Mouse (Mus musculus): Measurements from ENCODE around the gene Olfr583.

The Olfr583 gene

DNA sequence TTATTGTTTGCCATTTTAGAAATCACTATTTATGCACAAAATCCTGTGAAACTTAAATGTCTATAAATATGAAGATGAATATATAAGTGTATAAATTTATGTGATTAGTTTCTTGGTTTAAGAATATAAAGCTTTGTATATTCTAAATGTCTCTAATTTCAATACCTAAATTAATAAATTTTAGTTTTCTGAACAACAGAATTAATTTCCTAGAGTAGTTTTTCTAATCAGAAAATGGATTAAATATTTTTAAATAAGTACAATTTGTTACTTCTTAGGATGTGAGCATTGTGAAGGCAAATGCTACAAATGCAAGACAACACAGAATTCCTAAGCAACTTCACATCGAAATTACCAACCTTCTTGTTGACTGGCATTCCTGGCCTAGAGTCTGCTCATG, at the start of gene Olfr583:
TSS of gene Olfr583 (plus strand) at position 301 of the 400 bp plus-strand sequence.
- no peak for DNase-seq

GRCm38 (mm10) chr7:103037724-103038123, 13.4 kb upstream of the Olfr583 start, which contains the start of gene Olfr582:
Olfr582 (plus strand) TSS chr7:103038024.
- DNase-seq: no peak

DNA sequence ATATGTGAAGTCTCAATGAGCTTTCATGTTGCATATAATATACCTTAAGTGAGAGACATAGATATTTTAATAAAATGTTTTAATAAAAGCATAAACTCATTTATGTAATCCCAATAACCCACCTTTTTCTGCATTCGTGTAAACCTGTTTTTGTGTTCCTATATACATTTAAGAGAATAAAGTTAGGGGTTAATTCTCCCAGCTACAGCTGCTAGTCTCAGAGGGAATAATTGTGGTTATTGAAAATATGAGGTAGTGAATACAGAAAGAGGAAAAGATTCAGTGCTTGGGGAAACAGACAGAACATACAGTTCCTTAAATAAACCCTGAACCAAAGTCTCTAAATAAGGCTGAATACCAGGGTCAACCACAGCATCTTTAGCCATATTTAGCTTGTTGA, 30.5 kb downstream of the Olfr583 start, which contains the start of gene Olfr584:
TSS of gene Olfr584 (plus strand) at position 301 of the 400 bp plus-strand sequence.
- no peak for DNase-seq

DNA sequence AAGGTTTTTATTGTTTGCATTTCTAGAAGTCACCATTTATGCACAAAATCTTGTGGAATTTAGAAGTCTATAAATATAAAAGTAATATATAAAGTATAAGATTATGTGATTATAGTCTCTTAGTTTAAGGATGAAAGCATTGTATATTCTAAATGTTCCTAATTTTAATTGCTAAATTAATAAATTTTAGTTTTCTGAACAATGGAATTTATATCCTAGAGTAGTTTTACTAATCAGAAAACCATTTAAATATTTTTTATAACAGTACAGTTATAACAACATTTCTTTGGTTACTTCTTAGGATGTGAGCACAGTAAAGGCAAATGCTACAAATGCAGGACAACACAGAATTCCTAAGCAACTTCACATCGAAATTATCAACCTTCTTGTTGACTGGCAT, 46.3 kb downstream of the Olfr583 start, which contains the start of gene Olfr585:
TSS of gene Olfr585 (plus strand) at position 301 of the 400 bp plus-strand sequence.
- DNase-seq: no peak
